Mouse (Mus musculus) liver, adult 2 months (tissue): Measurements from ENCODE around the gene Cacna1i.

Source experiments
- CTCF ChIP-seq: fragments of 200-500 bp; IDR thresholded peaks from 2 replicates; pipeline ENCODE4 v1.5.1; 2011; ENCODE audit warnings: low read depth, low read length, control low read depth
- POLR2A ChIP-seq: fragments of 200-500 bp; IDR thresholded peaks from 2 replicates; pipeline ENCODE4 v1.6.1; 2011; ENCODE audit warnings: low read length, control low read depth; ENCODE audit not compliant: insufficient read depth; ENCODE audit errors: extremely low read depth

- no peak for TF ChIP-seq CTCF
- TF ChIP-seq POLR2A, result no peak
Observed at GRCm38 (mm10) chr15:80257602-80258239, 29.3 kb upstream of the Cacna1i start.
